Mouse (Mus musculus): Measurements from ENCODE around the gene Npr2. TPM values are rescaled to one million over a fixed set of nuclear protein-coding genes. Genes with fewer than 3 reads are reported as not detected.

Gene Npr2
- total and polyA plus RNA-seq, 2 experiments from 2014 or later = 9.1 to 28.2 TPM

GRCm38 (mm10) chr4:43600195-43600934 lies 31.4 kb upstream of the Npr2 start:
- H3K4me3 ChIP-seq (ENCODE audit: low read depth, low read length) = no peak overlapping the region
- ATAC-seq (no peak), DNase-seq (no peak)
- no peak overlapping the region for H3K27ac ChIP-seq (ENCODE audit: low read depth, low read length)
- no peaks in the 10 kb centered on the region for H3K36me3 ChIP-seq (ENCODE audit: insufficient read depth)
- H3K4me1 ChIP-seq (ENCODE audit: insufficient read depth) = no peaks in the 10 kb centered on the region
- H3K9ac ChIP-seq = no peak overlapping the region
- H3K27me3 ChIP-seq (ENCODE audit: insufficient read depth, low read length) = no peaks in the 10 kb centered on the region
- no peak overlapping the region for H3K4me2 ChIP-seq (ENCODE audit: low read depth)
- H3K9me3 ChIP-seq (ENCODE audit: low read length) = no peaks in the 10 kb centered on the region
- WGBS = 73% methylated on average over 9 of the region's 9 CpGs
- no peak for TF ChIP-seq CTCF (IDR thresholded peaks at IDR 0.05; ENCODE audit: low read depth)

- H3K4me3 ChIP-seq (ENCODE audit: low read depth, low read length) = no peak overlapping the region
- no peaks in the 10 kb centered on the region for H3K9me3 ChIP-seq (ENCODE audit: low read length)
- no peak overlapping the region for H3K27ac ChIP-seq (ENCODE audit: low read depth, low read length)
- 71% methylated on average over 3 of the region's 3 CpGs for WGBS
- H3K9ac ChIP-seq = no peak overlapping the region
- DNase-seq (no peak), ATAC-seq (no peak)
- H3K27me3 ChIP-seq (ENCODE audit: insufficient read depth, low read length) = no peaks in the 10 kb centered on the region
- H3K4me1 ChIP-seq (ENCODE audit: insufficient read depth) = no peaks in the 10 kb centered on the region
- no peak overlapping the region for H3K4me2 ChIP-seq (ENCODE audit: low read depth)
- H3K36me3 ChIP-seq (ENCODE audit: insufficient read depth) = no peaks in the 10 kb centered on the region
- no peak for TF ChIP-seq CTCF (IDR thresholded peaks at IDR 0.05; ENCODE audit: low read depth)
Observed at GRCm38 (mm10) chr4:43604099-43604498, 27.6 kb upstream of the Npr2 start.

- Histone ChIP-seq H3K4me3 (ENCODE audit: low read depth, low read length) (no peak overlapping the region), H3K27me3 (ENCODE audit: insufficient read depth, low read length) (no peaks in the 10 kb centered on the region), H3K36me3 (ENCODE audit: insufficient read depth) (no peaks in the 10 kb centered on the region), H3K27ac (ENCODE audit: low read depth, low read length) (no peak overlapping the region), H3K4me2 (ENCODE audit: low read depth) (no peak overlapping the region), H3K9ac (no peak overlapping the region), H3K4me1 (ENCODE audit: insufficient read depth) (no peaks in the 10 kb centered on the region), H3K9me3 (ENCODE audit: low read length) (no peaks in the 10 kb centered on the region)
- DNase-seq (no peak), ATAC-seq (no peak)
- TF ChIP-seq CTCF (IDR thresholded peaks at IDR 0.05; ENCODE audit: low read depth) = no peak
- WGBS = 84% methylated on average over 9 of the region's 9 CpGs
Observed at GRCm38 (mm10) chr4:43604751-43605685, 26.7 kb upstream of the Npr2 start.

GRCm38 (mm10) chr4:43612534-43612933 lies 19.2 kb upstream of the Npr2 start:
- no peak for DNase-seq
- WGBS = 66% methylated on average over 10 of the region's 10 CpGs
- no peak for ATAC-seq

GRCm38 (mm10) chr4:43613060-43613730 lies 18.5 kb upstream of the Npr2 start:
- no peak for DNase-seq

More at GRCm38 (mm10) chr4:43612534-43612933, 19.2 kb upstream of the Npr2 start:
- Histone ChIP-seq H3K4me2 (ENCODE audit: low read depth) (no peak overlapping the region), H3K27ac (ENCODE audit: low read depth, low read length) (no peak overlapping the region), H3K9ac (no peak overlapping the region), H3K4me1 (ENCODE audit: insufficient read depth) (no peaks in the 10 kb centered on the region), H3K4me3 (ENCODE audit: low read depth, low read length) (no peak overlapping the region), H3K27me3 (ENCODE audit: insufficient read depth, low read length) (no peaks in the 10 kb centered on the region), H3K9me3 (ENCODE audit: low read length) (no peaks in the 10 kb centered on the region), H3K36me3 (ENCODE audit: insufficient read depth) (no peaks in the 10 kb centered on the region)
- no peak for TF ChIP-seq CTCF (IDR thresholded peaks at IDR 0.05; ENCODE audit: low read depth)

GRCm38 (mm10) chr4:43620146-43620778 lies 11.5 kb upstream of the Npr2 start:
- Histone ChIP-seq H3K27me3 (ENCODE audit: insufficient read depth, low read length) (no peaks in the 10 kb centered on the region), H3K27ac (ENCODE audit: low read depth, low read length) (no peak overlapping the region), H3K9me3 (ENCODE audit: low read length) (no peaks in the 10 kb centered on the region), H3K36me3 (ENCODE audit: insufficient read depth) (no peaks in the 10 kb centered on the region), H3K9ac (no peak overlapping the region), H3K4me2 (ENCODE audit: low read depth) (no peak overlapping the region), H3K4me3 (ENCODE audit: low read depth, low read length) (no peak overlapping the region), H3K4me1 (ENCODE audit: insufficient read depth) (no peaks in the 10 kb centered on the region)
- TF ChIP-seq CTCF (IDR thresholded peaks at IDR 0.05; ENCODE audit: low read depth) = no peak
- 92% methylated on average over 4 of the region's 4 CpGs for WGBS
- ATAC-seq (no peak), DNase-seq (no peak)

More at GRCm38 (mm10) chr4:43613060-43613730, 18.5 kb upstream of the Npr2 start:
- H3K9me3 ChIP-seq (ENCODE audit: low read length) = no peaks in the 10 kb centered on the region
- 62% methylated on average over 3 of the region's 3 CpGs for WGBS
- ATAC-seq = no peak
- no peaks in the 10 kb centered on the region for H3K36me3 ChIP-seq (ENCODE audit: insufficient read depth)
- H3K27ac ChIP-seq (ENCODE audit: low read depth, low read length) = no peak overlapping the region
- no peaks in the 10 kb centered on the region for H3K4me1 ChIP-seq (ENCODE audit: insufficient read depth)
- TF ChIP-seq CTCF (IDR thresholded peaks at IDR 0.05; ENCODE audit: low read depth) = no peak
- H3K27me3 ChIP-seq (ENCODE audit: insufficient read depth, low read length) = no peaks in the 10 kb centered on the region
- no peak overlapping the region for H3K4me3 ChIP-seq (ENCODE audit: low read depth, low read length)
- no peak overlapping the region for H3K4me2 ChIP-seq (ENCODE audit: low read depth)
- no peak overlapping the region for H3K9ac ChIP-seq

Data from forebrain, postnatal 0 days (tissue).